Mouse (Mus musculus) gastrocnemius, postnatal 25 days (tissue): ENCODE results near the gene Tmprss3. TPM values are rescaled to one million over a fixed set of nuclear protein-coding genes. Genes with fewer than 3 reads are reported as not detected.

Experiments used
- DNase-seq: peaks from one replicate; pipeline ENCODE4 v3.0.0; 2022
- long read RNA-seq, 2 experiments: library from polyadenylated mRNA; stranded (forward); transcript quantifications; one replicate each; pipeline ENCODE4 v2.0.0; 2021
- total RNA-seq, 2 experiments: library from RNA; stranded (reverse); gene quantifications; 1 replicate in 1 of 2; 2 replicates in 1 of 2; pipeline ENCODE4 v1.2.3; 2021

Tmprss3 gene
- total RNA-seq = not detected
- long read RNA-seq, experiment 1 = 0 reads
- long read RNA-seq, experiment 2 = 0 reads

GRCm38 (mm10) chr17:31198877-31199276 lies at the start of gene Tmprss3:
Gene Tmprss3, minus strand, starts transcription at chr17:31198977.
- no peak for DNase-seq

- no peak for DNase-seq
Observed at GRCm38 (mm10) chr17:31247144-31247543, 48.4 kb upstream of the Tmprss3 start.

- DNase-seq = no peak
Observed at GRCm38 (mm10) chr17:31245321-31245720, 46.5 kb upstream of the Tmprss3 start.

- no peak for DNase-seq
Observed at GRCm38 (mm10) chr17:31242764-31243163, 44.0 kb upstream of the Tmprss3 start.

- DNase-seq = no peak
Observed at GRCm38 (mm10) chr17:31241156-31241555, 42.4 kb upstream of the Tmprss3 start.

- DNase-seq = no peak
Observed at GRCm38 (mm10) chr17:31238234-31239020, 39.6 kb upstream of the Tmprss3 start.

- no peak for DNase-seq
Observed at GRCm38 (mm10) chr17:31235915-31236314, 37.1 kb upstream of the Tmprss3 start.

- no peak for DNase-seq
Observed at GRCm38 (mm10) chr17:31232251-31233010, 33.7 kb upstream of the Tmprss3 start.

GRCm38 (mm10) chr17:31231780-31232179 lies 33.0 kb upstream of the Tmprss3 start:
- DNase-seq = no peak

- no peak for DNase-seq
Observed at GRCm38 (mm10) chr17:31226931-31227330, 28.2 kb upstream of the Tmprss3 start.

GRCm38 (mm10) chr17:31226368-31226767 lies 27.6 kb upstream of the Tmprss3 start:
- DNase-seq = no peak

GRCm38 (mm10) chr17:31224591-31224990 lies 25.8 kb upstream of the Tmprss3 start:
- DNase-seq = no peak

- no peak for DNase-seq
Observed at GRCm38 (mm10) chr17:31223835-31224234, 25.1 kb upstream of the Tmprss3 start.

- DNase-seq = no peak
Observed at GRCm38 (mm10) chr17:31222810-31223310, 24.1 kb upstream of the Tmprss3 start.

- no peak for DNase-seq
Observed at GRCm38 (mm10) chr17:31216068-31216955, 17.5 kb upstream of the Tmprss3 start.

- DNase-seq = no peak
Observed at GRCm38 (mm10) chr17:31211881-31212280, 13.1 kb upstream of the Tmprss3 start.

GRCm38 (mm10) chr17:31210299-31210698 lies 11.5 kb upstream of the Tmprss3 start:
- DNase-seq = no peak

- no peak for DNase-seq
Observed at GRCm38 (mm10) chr17:31209376-31209930, 10.7 kb upstream of the Tmprss3 start.

GRCm38 (mm10) chr17:31208654-31209053 lies 9.9 kb upstream of the Tmprss3 start:
- DNase-seq = no peak

GRCm38 (mm10) chr17:31207771-31208334 lies 9.1 kb upstream of the Tmprss3 start, which contains the start of gene Ubash3a:
Gene Ubash3a, plus strand, starts transcription at chr17:31207873.
- no peak for DNase-seq

- DNase-seq = no peak
Observed at GRCm38 (mm10) chr17:31196283-31196682, 2.5 kb downstream of the Tmprss3 start.
